Mouse (Mus musculus): ENCODE data around the gene Myo3b.

DNA sequence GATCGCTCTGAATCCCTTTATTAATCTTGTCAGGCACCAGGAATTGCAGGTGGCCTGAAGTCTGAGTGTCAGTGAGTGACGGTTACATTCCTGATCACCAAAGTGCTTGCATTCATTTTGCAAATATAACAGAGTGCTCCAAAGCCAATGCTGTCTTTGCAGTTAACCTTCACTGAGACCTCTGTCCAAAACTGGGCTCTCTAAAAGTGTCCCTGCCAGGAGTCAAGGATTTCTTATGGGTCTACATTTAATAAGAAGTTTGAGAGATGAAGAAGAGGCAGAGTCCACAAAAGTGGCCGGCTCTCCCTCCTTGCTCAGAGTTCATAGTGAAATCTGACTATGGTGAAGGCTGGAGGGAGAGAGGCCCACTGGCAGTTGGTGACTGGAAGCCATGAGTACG lies 315.1 kb downstream of the Myo3b start:
- TF ChIP-seq EP300 (IDR thresholded peaks at IDR 0.05; ENCODE audit: low read depth) (no peak), CTCF (IDR thresholded peaks at IDR 0.05; ENCODE audit: low read depth) (no peak)

Data from liver, embryonic 14.5 days (tissue).